Mouse (Mus musculus) lung, adult 2 months (tissue): Measurements from ENCODE around the gene Cyp2e1.
"Not testable (repeated sequence)": the region's sequence is repeated elsewhere in the genome, so short reads cannot be mapped to it uniquely, and the experiment has no call there.

Source experiments
- CTCF ChIP-seq: fragments of 200-500 bp; IDR thresholded peaks from 2 replicates; pipeline ENCODE4 v1.5.1; 2011; ENCODE audit warnings: mild to moderate bottlenecking, low read length, control low read depth; ENCODE audit not compliant: insufficient read depth
- POLR2A ChIP-seq: fragments of 200-500 bp; IDR thresholded peaks from 2 replicates; pipeline ENCODE4 v1.6.1; 2011; ENCODE audit warnings: low read depth, mild to moderate bottlenecking, control low read depth, low read length, borderline replicate concordance; ENCODE audit errors: extremely low read depth

GRCm38 (mm10) chr7:140765391-140765790 is 1.9 kb downstream of the Cyp2e1 start:
- TF ChIP-seq CTCF, POLR2A: not testable (repeated sequence)
